Mouse (Mus musculus): ENCODE results near the gene Rnf183. TPM values are rescaled to one million over a fixed set of nuclear protein-coding genes. Genes with fewer than 3 reads are reported as not detected.
A peak's percentile ranks its signal among the peaks of the same experiment; 100 is the strongest.

Rnf183 gene
- total RNA-seq, 1 experiment = 0.89 TPM

DNA sequence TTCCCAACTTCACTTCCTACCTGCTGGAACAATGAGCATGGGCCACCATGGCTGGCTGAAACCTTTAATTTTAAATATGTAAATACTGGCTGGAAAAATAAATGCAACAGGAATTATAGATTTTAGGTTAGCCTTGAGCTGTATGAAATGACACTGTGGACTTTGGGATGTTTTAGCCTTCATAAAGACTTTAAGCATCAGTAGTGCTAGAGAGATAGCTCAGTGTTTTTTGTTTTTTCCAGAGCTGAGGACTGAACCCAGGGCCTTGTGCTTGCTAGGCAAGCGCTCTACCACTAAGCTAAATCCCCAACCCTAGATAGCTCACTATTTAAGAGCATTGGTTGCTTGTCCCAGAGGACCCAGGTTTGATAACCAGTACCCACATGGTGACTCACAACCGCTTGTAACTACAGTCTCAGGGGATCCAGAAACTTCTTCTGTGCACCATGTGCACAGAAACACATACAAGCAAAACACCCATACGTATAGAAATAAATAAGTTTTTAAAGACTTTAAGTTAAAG is 2.3 kb upstream of the Rnf183 start:
- H3K36me3 ChIP-seq (ENCODE audit: control insufficient read depth, insufficient read depth, low read length, poor library complexity, severe bottlenecking) = no peaks in the 10 kb centered on the region
- no peak for DNase-seq (ENCODE audit: low read depth, low spot score)
- H3K4me1 ChIP-seq (ENCODE audit: control insufficient read depth in 2 of 2, insufficient read depth in 2 of 2, low read length in 2 of 2, poor library complexity in 1 of 2) = no peaks in the 10 kb centered on the region
- no peak overlapping the region for H3K27ac ChIP-seq (ENCODE audit: insufficient read depth, low read depth, low read length, poor library complexity, severe bottlenecking)
- no peak for TF ChIP-seq ZC3H11A (IDR thresholded peaks at IDR 0.05; ENCODE audit: borderline replicate concordance, low read depth, low read length)
- no peak for TF ChIP-seq ZNF384 (IDR thresholded peaks at IDR 0.05; ENCODE audit: low read depth, low read length)
- TF ChIP-seq HCFC1 (IDR thresholded peaks at IDR 0.05; ENCODE audit: borderline replicate concordance, insufficient read depth, low read length) = no peak
- no peak for TF ChIP-seq CHD2 (IDR thresholded peaks at IDR 0.05; ENCODE audit: low read depth, low read length)
- no peak for TF ChIP-seq MAFK (IDR thresholded peaks at IDR 0.05; ENCODE audit: insufficient read depth, low read depth, low read length)
- H3K9ac ChIP-seq (ENCODE audit: insufficient read depth, low read depth, low read length, poor library complexity, severe bottlenecking) = no peak overlapping the region
- no peak overlapping the region for H3K4me3 ChIP-seq (ENCODE audit: insufficient read depth in 1 of 2, low read depth in 1 of 2, low read length in 2 of 2, poor library complexity in 1 of 2, severe bottlenecking in 1 of 2)
- H3K9me3 ChIP-seq (ENCODE audit: control insufficient read depth, insufficient read depth, low read depth, low read length) = no peaks in the 10 kb centered on the region
- in situ Hi-C loops (cut with MboI; ENCODE audit: low sequenced_read_pairs in 2 of 2, unreplicated experiment in 2 of 2) = no loop called here

DNA sequence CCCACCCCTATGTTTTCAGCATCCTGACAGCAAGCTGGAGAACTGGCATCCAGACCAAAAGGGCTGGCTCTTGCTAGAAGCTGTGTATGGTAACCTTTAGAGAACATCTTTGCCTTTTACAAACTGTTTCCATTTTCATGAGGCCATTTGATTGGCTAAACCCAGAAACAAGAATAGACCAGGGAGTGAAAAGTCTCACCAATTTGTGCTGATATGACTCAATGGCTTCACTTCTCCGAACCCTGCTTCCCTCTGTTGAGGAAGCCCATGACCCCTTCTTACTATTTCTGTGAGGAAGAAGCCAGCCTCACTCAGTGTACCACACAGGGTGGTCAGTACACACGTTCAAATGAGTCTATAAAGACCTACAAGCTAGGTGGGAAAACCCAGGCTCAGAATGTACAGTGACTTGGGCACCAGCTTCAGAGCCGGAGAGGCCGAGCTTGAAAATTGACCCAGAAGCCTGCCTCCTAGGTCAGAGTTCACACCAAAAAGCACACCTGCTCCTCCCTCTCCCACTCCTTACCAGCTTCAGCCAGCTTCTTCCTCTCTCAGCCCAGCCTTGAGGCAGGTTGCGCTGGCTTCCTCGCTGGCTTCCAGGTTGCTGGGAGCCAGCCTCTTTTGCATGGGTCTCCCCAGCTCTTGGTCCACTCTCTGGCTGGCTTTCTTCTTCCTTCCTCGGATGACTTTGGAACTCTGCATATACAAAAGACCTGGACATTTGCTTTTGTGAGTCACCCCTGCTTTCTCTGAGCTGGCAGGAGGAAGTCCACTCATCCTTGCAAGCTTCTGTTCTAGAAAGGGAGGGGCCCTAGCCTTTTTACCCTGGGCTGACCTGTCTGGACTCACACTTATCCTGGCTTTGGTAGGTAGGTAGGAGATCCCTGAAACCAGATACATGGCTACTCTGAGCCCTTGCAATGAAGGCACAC is 847 bp downstream of the Rnf183 start:
- no peak overlapping the region for H3K27ac ChIP-seq (ENCODE audit: insufficient read depth, low read depth, low read length, poor library complexity, severe bottlenecking)
- in situ Hi-C loops (cut with MboI; ENCODE audit: low sequenced_read_pairs in 2 of 2, unreplicated experiment in 2 of 2) = no loop called here
- DNase-seq (ENCODE audit: low read depth, low spot score) = no peak
- no peaks in the 10 kb centered on the region for H3K36me3 ChIP-seq (ENCODE audit: control insufficient read depth, insufficient read depth, low read length, poor library complexity, severe bottlenecking)
- H3K9ac ChIP-seq (ENCODE audit: insufficient read depth, low read depth, low read length, poor library complexity, severe bottlenecking) = no peak overlapping the region
- H3K4me3 ChIP-seq (ENCODE audit: insufficient read depth in 1 of 2, low read depth in 1 of 2, low read length in 2 of 2, poor library complexity in 1 of 2, severe bottlenecking in 1 of 2) = no peak overlapping the region
- H3K4me1 ChIP-seq (ENCODE audit: control insufficient read depth in 2 of 2, insufficient read depth in 2 of 2, low read length in 2 of 2, poor library complexity in 1 of 2) = no peaks in the 10 kb centered on the region
- no peak for TF ChIP-seq CHD2 (IDR thresholded peaks at IDR 0.05; ENCODE audit: low read depth, low read length)
- TF ChIP-seq ZNF384 (IDR thresholded peaks at IDR 0.05; ENCODE audit: low read depth, low read length) = no peak
- no peak for TF ChIP-seq MAFK (IDR thresholded peaks at IDR 0.05; ENCODE audit: insufficient read depth, low read depth, low read length)
- TF ChIP-seq HCFC1 (IDR thresholded peaks at IDR 0.05; ENCODE audit: borderline replicate concordance, insufficient read depth, low read length) = no peak
- TF ChIP-seq ZC3H11A (IDR thresholded peaks at IDR 0.05; ENCODE audit: borderline replicate concordance, low read depth, low read length) = no peak
- H3K9me3 ChIP-seq (ENCODE audit: control insufficient read depth, insufficient read depth, low read depth, low read length) = no peaks in the 10 kb centered on the region

DNA sequence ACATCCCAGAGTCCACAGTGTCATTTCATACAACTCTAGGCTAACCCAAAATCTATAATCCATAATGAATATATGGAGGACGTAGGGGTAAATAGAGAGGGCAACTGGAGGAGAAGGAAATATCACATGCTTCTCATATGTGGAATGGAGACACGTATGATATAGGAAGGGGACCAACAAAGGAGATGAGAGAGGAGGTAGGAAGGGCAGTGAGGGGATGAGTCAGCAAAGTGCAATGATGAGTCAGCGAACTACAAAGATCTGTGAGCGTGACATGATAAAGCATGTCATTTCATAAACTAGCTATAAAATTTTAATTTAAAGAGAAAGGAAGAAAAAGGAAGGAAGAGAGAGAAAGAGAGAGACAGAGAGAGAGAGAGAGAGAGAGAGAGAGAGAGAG is 3.5 kb downstream of the Rnf183 start:
- no peak for DNase-seq (ENCODE audit: low read depth, low spot score)
- in situ Hi-C loops (cut with MboI; ENCODE audit: low sequenced_read_pairs in 2 of 2, unreplicated experiment in 2 of 2) = no loop called here
- TF ChIP-seq CHD2 (IDR thresholded peaks at IDR 0.05; ENCODE audit: low read depth, low read length) (no peak), MAFK (IDR thresholded peaks at IDR 0.05; ENCODE audit: insufficient read depth, low read depth, low read length) (peak; percentile 89)
- Histone ChIP-seq H3K27ac (ENCODE audit: insufficient read depth, low read depth, low read length, poor library complexity, severe bottlenecking) (no peak overlapping the region), H3K9me3 (ENCODE audit: control insufficient read depth, insufficient read depth, low read depth, low read length) (no peaks in the 10 kb centered on the region), H3K9ac (ENCODE audit: insufficient read depth, low read depth, low read length, poor library complexity, severe bottlenecking) (no peak overlapping the region), H3K36me3 (ENCODE audit: control insufficient read depth, insufficient read depth, low read length, poor library complexity, severe bottlenecking) (no peaks in the 10 kb centered on the region), H3K4me3 (ENCODE audit: insufficient read depth in 1 of 2, low read depth in 1 of 2, low read length in 2 of 2, poor library complexity in 1 of 2, severe bottlenecking in 1 of 2) (no peak overlapping the region), H3K4me1 (ENCODE audit: control insufficient read depth in 2 of 2, insufficient read depth in 2 of 2, low read length in 2 of 2, poor library complexity in 1 of 2) (peaks cover 0 to 2% of the 10 kb centered on the region in 2 experiments; a peak in 1 of 4 replicates)

DNA sequence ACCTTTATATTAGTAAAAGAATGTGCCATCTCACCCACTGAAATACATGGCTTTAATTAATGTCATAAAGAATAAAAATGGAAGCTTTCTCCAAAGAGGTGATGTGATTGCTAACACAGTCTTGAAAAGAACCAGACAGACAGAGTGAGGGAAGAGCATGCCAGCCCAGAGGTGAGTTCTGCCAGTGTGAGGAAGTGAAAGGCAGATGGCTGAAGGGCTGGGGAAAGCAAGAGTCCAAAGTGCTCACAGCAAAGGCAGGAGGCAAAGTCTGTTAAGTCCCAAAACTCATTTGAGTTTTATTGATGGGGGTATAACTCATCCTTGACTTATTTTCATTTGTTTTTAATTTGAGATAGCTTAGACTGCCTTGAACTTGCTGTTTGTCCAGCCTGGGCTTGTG is 4.4 kb downstream of the Rnf183 start:
- Histone ChIP-seq H3K9ac (ENCODE audit: insufficient read depth, low read depth, low read length, poor library complexity, severe bottlenecking) (no peak overlapping the region), H3K9me3 (ENCODE audit: control insufficient read depth, insufficient read depth, low read depth, low read length) (no peaks in the 10 kb centered on the region), H3K27ac (ENCODE audit: insufficient read depth, low read depth, low read length, poor library complexity, severe bottlenecking) (no peak overlapping the region), H3K4me3 (ENCODE audit: insufficient read depth in 1 of 2, low read depth in 1 of 2, low read length in 2 of 2, poor library complexity in 1 of 2, severe bottlenecking in 1 of 2) (no peak overlapping the region), H3K36me3 (ENCODE audit: control insufficient read depth, insufficient read depth, low read length, poor library complexity, severe bottlenecking) (0 out of 2 replicates have a peak, but pooled peaks cover 2% of the 10 kb centered on the region), H3K4me1 (ENCODE audit: control insufficient read depth in 2 of 2, insufficient read depth in 2 of 2, low read length in 2 of 2, poor library complexity in 1 of 2) (peaks cover 0 to 2% of the 10 kb centered on the region in 2 experiments; a peak in 1 of 4 replicates)
- DNase-seq (ENCODE audit: low read depth, low spot score) = no peak
- in situ Hi-C loops (cut with MboI; ENCODE audit: low sequenced_read_pairs in 2 of 2, unreplicated experiment in 2 of 2) = no loop called here
- TF ChIP-seq MAFK (IDR thresholded peaks at IDR 0.05; ENCODE audit: insufficient read depth, low read depth, low read length) (no peak), ZNF384 (IDR thresholded peaks at IDR 0.05; ENCODE audit: low read depth, low read length) (no peak), ZC3H11A (IDR thresholded peaks at IDR 0.05; ENCODE audit: borderline replicate concordance, low read depth, low read length) (no peak), CHD2 (IDR thresholded peaks at IDR 0.05; ENCODE audit: low read depth, low read length) (no peak), HCFC1 (IDR thresholded peaks at IDR 0.05; ENCODE audit: borderline replicate concordance, insufficient read depth, low read length) (no peak)

Measured in ES-E14 (cell line).